Mouse (Mus musculus): Measurements from ENCODE around the gene Pex14. TPM values are rescaled to one million over a fixed set of nuclear protein-coding genes. Genes with fewer than 3 reads are reported as not detected.

The Pex14 gene
- total and polyA plus RNA-seq, 2 experiments from 2014 or later, result 62.9 to 70.4 TPM

DNA sequence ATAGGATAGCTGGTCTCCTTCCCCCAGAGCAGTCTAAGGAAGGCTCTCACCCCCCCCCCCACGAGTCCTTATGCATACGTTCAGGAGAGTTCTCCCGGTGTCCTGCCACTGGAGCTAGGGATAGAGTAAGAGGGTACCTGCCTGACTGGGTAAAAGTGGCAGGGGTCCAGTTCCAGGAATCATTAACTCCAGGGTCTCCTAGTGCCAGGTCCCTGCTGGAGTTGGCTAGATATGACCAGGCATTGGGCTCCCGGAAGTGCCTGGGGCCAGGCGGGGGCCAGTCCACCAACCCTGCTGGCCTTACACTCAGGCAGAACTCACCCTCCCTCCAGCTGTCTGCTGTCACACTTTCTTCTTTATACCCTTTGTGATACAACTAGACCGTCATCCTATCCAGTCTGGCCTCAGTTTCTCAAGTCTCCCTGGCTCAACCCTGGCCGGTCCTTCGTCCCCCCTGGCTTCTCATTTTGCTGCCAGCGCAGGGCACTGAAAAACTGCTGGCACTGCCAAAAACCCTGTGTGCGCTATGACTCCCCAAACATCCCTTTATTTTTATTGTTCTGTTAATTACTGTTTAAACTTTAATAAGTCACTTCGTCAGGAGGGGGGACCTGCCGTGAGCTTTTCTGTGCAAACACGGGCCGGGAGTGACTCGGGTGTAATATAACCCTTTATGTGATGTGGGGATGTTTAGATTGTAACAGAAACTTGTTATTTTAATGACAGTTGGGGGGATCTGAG is 180.8 kb downstream of the Pex14 start:
- no peak overlapping the region for H3K27ac ChIP-seq
- H3K4me3 ChIP-seq (ENCODE audit: low read length), result no peak overlapping the region
- DNase-seq (ENCODE audit: low spot score), result no peak
- H3K4me1 ChIP-seq (ENCODE audit: insufficient read depth, low read length), result 0 out of 2 replicates have a peak, but pooled peaks cover 7% of the 10 kb centered on the region
- TF ChIP-seq CTCF (IDR thresholded peaks at IDR 0.05; ENCODE audit: low read depth), result no peak
- H3K9me3 ChIP-seq (ENCODE audit: low read length), result no peaks in the 10 kb centered on the region
- no peak overlapping the region for H3K9ac ChIP-seq (replicated peaks; ENCODE audit: low read length)
- H3K4me2 ChIP-seq (ENCODE audit: low read depth, low read length), result no peak overlapping the region
- no peaks in the 10 kb centered on the region for H3K36me3 ChIP-seq (ENCODE audit: insufficient read depth, low read length)
- WGBS, result 49% methylated on average over 15 of the region's 15 CpGs
- peaks cover 13% of the 10 kb centered on the region for H3K27me3 ChIP-seq (ENCODE audit: insufficient read depth, low read length)
- ATAC-seq, result no peak

DNA sequence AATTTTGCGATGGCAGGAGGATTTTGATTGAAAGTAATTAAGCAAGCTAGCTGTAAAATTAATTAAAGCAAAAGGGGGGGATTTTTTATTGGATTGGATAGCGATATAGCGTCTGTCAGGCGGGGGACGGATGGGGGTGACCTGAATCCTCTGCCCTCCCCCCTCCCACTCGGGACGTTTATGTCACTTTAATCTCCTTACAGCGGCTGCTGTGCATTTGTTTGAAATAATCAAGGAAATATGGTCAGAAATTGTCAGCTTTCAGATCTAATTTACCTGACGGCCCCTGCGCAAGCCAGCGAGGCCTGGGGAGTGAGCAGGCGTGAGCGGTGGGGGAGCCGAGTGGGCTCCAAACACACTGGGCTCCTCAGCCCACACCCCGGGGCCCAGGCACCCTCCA is 183.8 kb downstream of the Pex14 start:
- H3K27ac ChIP-seq, result no peak overlapping the region
- no peaks in the 10 kb centered on the region for H3K36me3 ChIP-seq (ENCODE audit: insufficient read depth, low read length)
- 0 out of 2 replicates have a peak, but pooled peaks cover 7% of the 10 kb centered on the region for H3K4me1 ChIP-seq (ENCODE audit: insufficient read depth, low read length)
- ATAC-seq (no peak), DNase-seq (ENCODE audit: low spot score) (no peak)
- H3K9me3 ChIP-seq (ENCODE audit: low read length), result no peaks in the 10 kb centered on the region
- H3K27me3 ChIP-seq (ENCODE audit: insufficient read depth, low read length), result peaks cover 9% of the 10 kb centered on the region
- H3K4me2 ChIP-seq (ENCODE audit: low read depth, low read length), result no peak overlapping the region
- WGBS, result 57% methylated on average over 15 of the region's 15 CpGs
- no peak overlapping the region for H3K4me3 ChIP-seq (ENCODE audit: low read length)
- H3K9ac ChIP-seq (replicated peaks; ENCODE audit: low read length), result no peak overlapping the region
- no peak for TF ChIP-seq CTCF (IDR thresholded peaks at IDR 0.05; ENCODE audit: low read depth)

DNA sequence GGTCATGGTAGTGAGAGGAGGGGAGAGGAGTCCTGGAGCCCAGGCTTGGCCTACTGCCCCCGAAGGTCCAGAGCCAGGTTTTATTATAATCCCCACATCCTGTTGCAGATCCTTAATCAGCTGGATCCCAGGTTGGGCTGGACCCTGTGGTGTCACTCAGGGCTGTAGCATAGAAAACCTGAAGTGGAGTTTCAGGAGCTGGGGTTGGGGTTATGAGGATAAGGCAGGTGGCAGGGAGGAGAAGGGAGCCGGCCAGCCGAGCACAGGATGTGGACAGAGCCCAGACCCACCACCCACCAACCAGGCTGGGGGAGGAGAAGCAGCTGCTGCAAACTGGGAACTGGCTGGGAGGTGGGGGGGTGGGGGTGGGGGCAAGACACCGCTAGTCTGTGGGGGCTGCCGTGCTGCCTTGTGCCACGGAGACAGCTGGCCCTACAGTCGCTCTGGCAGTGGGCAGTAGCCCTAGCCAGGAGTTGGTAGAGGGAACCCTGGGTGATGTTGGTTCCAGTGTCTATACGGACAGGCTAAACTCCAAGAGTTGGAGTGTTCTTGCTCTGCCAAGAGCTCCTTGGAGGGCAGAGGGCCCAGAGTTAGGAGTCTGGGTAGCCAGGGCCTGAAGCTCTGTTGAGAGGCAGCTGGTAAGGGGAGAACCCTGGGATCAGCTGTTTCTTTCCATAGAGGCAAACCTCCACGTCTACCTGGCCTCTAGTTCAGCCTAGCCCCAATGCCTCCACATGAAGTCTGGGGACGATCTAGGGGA is 184.6 kb downstream of the Pex14 start:
- WGBS, result 35% methylated on average over 10 of the region's 10 CpGs
- DNase-seq (ENCODE audit: low spot score) (peak; percentile 89), ATAC-seq (peak; percentile 86)
- peaks cover 9% of the 10 kb centered on the region for H3K27me3 ChIP-seq (ENCODE audit: insufficient read depth, low read length)
- no peak overlapping the region for H3K4me3 ChIP-seq (ENCODE audit: low read length)
- TF ChIP-seq CTCF (IDR thresholded peaks at IDR 0.05; ENCODE audit: low read depth), result no peak
- 0 out of 2 replicates have a peak, but pooled peaks cover 7% of the 10 kb centered on the region for H3K4me1 ChIP-seq (ENCODE audit: insufficient read depth, low read length)
- H3K36me3 ChIP-seq (ENCODE audit: insufficient read depth, low read length), result no peaks in the 10 kb centered on the region
- H3K4me2 ChIP-seq (ENCODE audit: low read depth, low read length), result no peak overlapping the region
- H3K9me3 ChIP-seq (ENCODE audit: low read length), result no peaks in the 10 kb centered on the region
- H3K27ac ChIP-seq, result peak overlapping the region; percentile 41; the same call in 1 of the 2 replicates
- H3K9ac ChIP-seq (replicated peaks; ENCODE audit: low read length), result no peak overlapping the region

DNA sequence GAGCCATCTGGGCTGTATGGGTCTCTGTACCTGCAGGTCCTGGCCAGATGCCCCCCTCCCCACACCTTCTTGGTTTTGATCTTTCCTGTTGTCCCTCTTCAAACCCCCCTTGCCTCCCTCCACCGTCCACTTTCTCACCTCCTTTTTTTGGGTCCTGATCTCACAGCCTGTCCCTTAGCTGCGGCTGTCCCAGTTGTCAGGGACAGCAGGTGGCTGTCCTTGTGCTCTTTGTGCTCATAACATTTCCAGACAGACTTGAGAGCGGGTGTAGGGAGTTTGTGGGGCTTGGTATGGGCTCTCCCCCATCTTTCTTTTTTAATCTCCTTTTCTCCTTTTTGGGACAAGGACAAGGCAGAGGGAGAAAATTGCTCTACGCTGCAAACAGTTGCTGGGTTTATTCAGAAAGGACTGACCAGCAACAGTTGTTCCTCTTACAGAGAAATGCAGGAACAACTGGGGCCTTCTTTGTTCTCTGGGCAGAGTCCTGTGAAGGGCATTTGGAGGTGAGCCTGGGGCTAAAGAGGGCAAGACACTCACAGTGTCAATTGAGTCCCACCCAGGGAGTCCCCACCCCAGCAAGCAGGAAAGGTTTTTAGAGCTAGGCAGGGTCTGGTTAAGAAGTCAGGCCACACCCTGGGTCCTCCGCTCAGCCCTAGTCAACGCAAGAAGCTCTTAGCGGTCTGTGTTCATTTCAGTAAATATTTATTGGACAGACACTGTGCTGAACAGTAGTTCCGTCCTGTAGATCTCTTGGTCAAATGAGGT is 186.7 kb downstream of the Pex14 start:
- peaks cover 10% of the 10 kb centered on the region; the same call in 1 of the 2 replicates for H3K4me1 ChIP-seq (ENCODE audit: insufficient read depth, low read length)
- no peak for TF ChIP-seq CTCF (IDR thresholded peaks at IDR 0.05; ENCODE audit: low read depth)
- no peaks in the 10 kb centered on the region for H3K36me3 ChIP-seq (ENCODE audit: insufficient read depth, low read length)
- no peak overlapping the region for H3K9ac ChIP-seq (replicated peaks; ENCODE audit: low read length)
- ATAC-seq (no peak), DNase-seq (ENCODE audit: low spot score) (no peak)
- H3K4me2 ChIP-seq (ENCODE audit: low read depth, low read length), result no peak overlapping the region
- H3K4me3 ChIP-seq (ENCODE audit: low read length), result no peak overlapping the region
- peaks cover 5% of the 10 kb centered on the region; the same call in 1 of the 2 replicates for H3K27me3 ChIP-seq (ENCODE audit: insufficient read depth, low read length)
- no peaks in the 10 kb centered on the region for H3K9me3 ChIP-seq (ENCODE audit: low read length)
- 67% methylated on average over 8 of the region's 8 CpGs for WGBS
- no peak overlapping the region for H3K27ac ChIP-seq

DNA sequence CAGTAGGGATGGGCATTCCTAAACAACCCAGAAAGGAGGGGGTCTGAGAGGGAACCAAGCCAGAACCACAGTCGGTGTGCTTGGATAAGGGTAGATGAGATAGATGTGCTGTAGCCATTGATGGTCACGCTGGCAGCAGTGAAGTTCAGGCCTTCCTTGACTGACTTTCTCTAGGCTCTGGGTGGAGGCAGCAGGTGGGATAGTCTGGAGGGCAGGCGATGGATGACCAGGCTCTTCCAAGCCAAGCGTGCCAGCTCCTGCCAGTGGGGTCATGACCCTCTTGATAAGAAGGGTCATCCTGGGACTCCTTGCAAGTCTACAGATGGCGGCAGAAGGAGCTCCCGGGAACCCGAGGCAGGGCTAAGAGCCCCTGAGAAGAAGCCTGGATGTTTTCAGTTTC is 187.5 kb downstream of the Pex14 start:
- Histone ChIP-seq H3K27ac (no peak overlapping the region), H3K9ac (replicated peaks; ENCODE audit: low read length) (no peak overlapping the region), H3K4me3 (ENCODE audit: low read length) (no peak overlapping the region), H3K4me2 (ENCODE audit: low read depth, low read length) (no peak overlapping the region), H3K9me3 (ENCODE audit: low read length) (no peaks in the 10 kb centered on the region), H3K27me3 (ENCODE audit: insufficient read depth, low read length) (peaks cover 5% of the 10 kb centered on the region; the same call in 1 of the 2 replicates), H3K36me3 (ENCODE audit: insufficient read depth, low read length) (no peaks in the 10 kb centered on the region), H3K4me1 (ENCODE audit: insufficient read depth, low read length) (peaks cover 10% of the 10 kb centered on the region; the same call in 1 of the 2 replicates)
- no peak for DNase-seq (ENCODE audit: low spot score)
- no peak for TF ChIP-seq CTCF (IDR thresholded peaks at IDR 0.05; ENCODE audit: low read depth)
- WGBS, result 52% methylated on average over 7 of the region's 7 CpGs
- ATAC-seq, result no peak

Other genes with a start within 250 kb of the Pex14 start
- gene Dffa, start 4.3 kb upstream of the Pex14 start, total RNA-seq (2014; rRNA removed), result 11.4 and 16.6 TPM in 2 replicates
- 22.9 and 26.9 TPM in 2 replicates for gene Dffa, start 4.3 kb upstream of the Pex14 start, polyA plus RNA-seq (2015; fragmentation: Nextera tagmentation; extraction: Ambion mirVana)
- 2.7 TPM in 1 of 2 replicates, not detected in the other for gene Cort, start 26.9 kb upstream of the Pex14 start, total RNA-seq (2014; rRNA removed)
- gene Cort, start 26.9 kb upstream of the Pex14 start, polyA plus RNA-seq (2015; fragmentation: Nextera tagmentation; extraction: Ambion mirVana), result 0.38 and 0.93 TPM in 2 replicates
- gene Cenps, start 37.8 kb upstream of the Pex14 start, total RNA-seq (2014; rRNA removed), result 3.5 and 6.5 TPM in 2 replicates
- 17.2 and 20.8 TPM in 2 replicates for gene Cenps, start 37.8 kb upstream of the Pex14 start, polyA plus RNA-seq (2015; fragmentation: Nextera tagmentation; extraction: Ambion mirVana)
- gene Pgd, start 66.9 kb upstream of the Pex14 start, total RNA-seq (2014; rRNA removed), result 24.9 and 36.3 TPM in 2 replicates
- 94.8 and 95.0 TPM in 2 replicates for gene Pgd, start 66.9 kb upstream of the Pex14 start, polyA plus RNA-seq (2015; fragmentation: Nextera tagmentation; extraction: Ambion mirVana)
- gene Kif1b, start 207.8 kb upstream of the Pex14 start, total RNA-seq (2014; rRNA removed), result 322 and 420 TPM in 2 replicates
- 210 and 213 TPM in 2 replicates for gene Kif1b, start 207.8 kb upstream of the Pex14 start, polyA plus RNA-seq (2015; fragmentation: Nextera tagmentation; extraction: Ambion mirVana)